ENCODE assay signal across 14 mouse cellular contexts in the genomic region with DNA sequence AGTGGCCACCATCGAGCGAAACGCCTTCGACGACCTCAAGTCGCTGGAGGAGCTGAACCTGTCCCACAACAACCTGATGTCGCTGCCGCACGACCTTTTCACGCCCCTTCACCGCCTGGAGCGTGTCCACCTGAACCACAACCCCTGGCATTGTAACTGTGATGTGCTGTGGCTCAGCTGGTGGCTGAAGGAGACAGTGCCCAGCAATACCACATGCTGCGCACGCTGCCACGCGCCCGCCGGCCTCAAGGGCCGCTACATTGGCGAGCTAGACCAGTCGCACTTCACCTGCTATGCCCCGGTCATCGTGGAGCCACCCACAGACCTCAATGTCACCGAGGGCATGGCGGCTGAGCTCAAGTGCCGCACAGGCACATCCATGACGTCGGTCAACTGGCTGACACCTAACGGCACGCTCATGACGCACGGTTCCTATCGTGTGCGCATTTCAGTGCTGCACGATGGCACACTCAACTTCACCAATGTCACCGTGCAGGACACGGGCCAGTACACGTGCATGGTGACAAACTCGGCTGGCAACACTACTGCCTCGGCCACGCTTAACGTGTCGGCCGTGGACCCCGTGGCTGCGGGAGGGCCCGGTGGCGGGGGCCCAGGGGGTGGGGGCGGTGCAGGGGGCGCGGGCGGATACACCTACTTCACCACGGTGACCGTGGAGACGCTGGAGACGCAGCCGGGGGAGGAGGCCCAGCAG. TPM values are rescaled to one million over a fixed set of nuclear protein-coding genes. Genes with fewer than 3 reads are reported as not detected.
DNase-seq lines count a peak whose midpoint lies in the region; ATAC-seq lines count a peak whose summit lies in the region.
"Had no signal": no experiment of that assay in that cellular context is flagged by ENCODE, and none has a peak within 500 bp of the region (broad histone marks: within the 10 kb centered on the region; RNA-seq: fewer than 3 reads in every experiment).

No protein-coding gene starts in this region.

- H3K36me3 ChIP-seq in heart, embryonic 12.5 days, result peaks cover 17% of the 10 kb centered on the region
- H3K36me3 ChIP-seq in midbrain, embryonic 10.5 days, result peaks cover 79% of the 10 kb centered on the region
- H3K36me3 ChIP-seq in midbrain, embryonic 14.5 days (ENCODE audit: control insufficient read depth, insufficient read depth, low read length), result peaks cover 79% of the 10 kb centered on the region
- no peaks in the 10 kb centered on the region for H3K36me3 ChIP-seq in limb, embryonic 11.5 days (ENCODE audit: control insufficient read depth, insufficient read depth, low read length)
- H3K36me3 ChIP-seq in intestine, embryonic 16.5 days (ENCODE audit: control insufficient read depth, insufficient read depth, low read length), result no peaks in the 10 kb centered on the region

- H3K9ac ChIP-seq in heart, embryonic 12.5 days, result no peak overlapping the region
- H3K9ac ChIP-seq in midbrain, embryonic 14.5 days (replicated peaks; ENCODE audit: low read length), result no peak overlapping the region
- no peak overlapping the region; the same call in 1 of the 2 replicates for H3K9ac ChIP-seq in limb, embryonic 11.5 days (ENCODE audit: low read length)
- H3K9ac ChIP-seq in intestine, embryonic 16.5 days (ENCODE audit: low read depth, low read length), result no peak overlapping the region

- no peak overlapping the region for H3K27ac ChIP-seq in heart, embryonic 12.5 days (ENCODE audit: poor library complexity, severe bottlenecking)
- no peak overlapping the region for H3K27ac ChIP-seq in midbrain, embryonic 10.5 days (replicated peaks)
- H3K27ac ChIP-seq in midbrain, embryonic 14.5 days (replicated peaks; ENCODE audit: low read depth, low read length), result no peak overlapping the region
- no peak overlapping the region for H3K27ac ChIP-seq in limb, embryonic 11.5 days (replicated peaks; ENCODE audit: low read depth, low read length)
- no peak overlapping the region for H3K27ac ChIP-seq in intestine, embryonic 16.5 days (ENCODE audit: low read length)

- H3K4me1 ChIP-seq in heart, embryonic 12.5 days (replicated peaks), result peaks cover 29% of the 10 kb centered on the region
- H3K4me1 ChIP-seq in midbrain, embryonic 10.5 days, result peaks cover 44% of the 10 kb centered on the region
- peaks cover 23% of the 10 kb centered on the region for H3K4me1 ChIP-seq in midbrain, embryonic 14.5 days (ENCODE audit: control insufficient read depth, insufficient read depth, low read length)
- no peaks in the 10 kb centered on the region for H3K4me1 ChIP-seq in limb, embryonic 11.5 days (ENCODE audit: control insufficient read depth, insufficient read depth, low read length)
- peaks cover 12% of the 10 kb centered on the region for H3K4me1 ChIP-seq in intestine, embryonic 16.5 days (ENCODE audit: control insufficient read depth, insufficient read depth, low read length)

- ATAC-seq in heart, embryonic 12.5 days (ENCODE audit: insufficient number of reproducible peaks, low FRiP score), result no peak
- no peak for ATAC-seq in midbrain, embryonic 14.5 days (ENCODE audit: low FRiP score, low TSS enrichment)
- no peak for ATAC-seq in limb, embryonic 11.5 days (ENCODE audit: insufficient number of reproducible peaks, low FRiP score, low TSS enrichment, low read depth)
- ATAC-seq in intestine, embryonic 16.5 days, result no peak
- ATAC-seq: activated CD4-positive, CD25-positive, alpha-beta regulatory T cell, adult 4 months had no signal

- peak overlapping the region; percentile 61 for H3K4me2 ChIP-seq in heart, embryonic 12.5 days
- no peak overlapping the region for H3K4me2 ChIP-seq in midbrain, embryonic 14.5 days (ENCODE audit: low read length)
- peak overlapping the region; percentile 50; the same call in 1 of the 2 replicates for H3K4me2 ChIP-seq in limb, embryonic 11.5 days (ENCODE audit: low read depth, severe bottlenecking)
- H3K4me2 ChIP-seq in intestine, embryonic 16.5 days (ENCODE audit: low read depth, low read length), result no peak overlapping the region

- DNase-seq in heart, adult 18-20 months, result no peak
- DNase-seq in midbrain, embryonic 10.5 days (ENCODE audit: low spot score), result peak; percentile 14
- DNase-seq in midbrain, embryonic 14.5 days, result no peak
- peak; percentile 13 for DNase-seq in brain, adult 2 months (ENCODE audit: low read depth, low spot score)
- no peak for DNase-seq in limb, embryonic 11.5 days (ENCODE audit: low spot score)
- no peak for DNase-seq in ovary, adult 18-20 months (ENCODE audit: low spot score)
- DNase-seq: lung, postnatal 10 days; thymus, adult 2 months had no signal

- no peaks in the 10 kb centered on the region for H3K9me3 ChIP-seq in heart, embryonic 12.5 days (replicated peaks)
- peaks cover 6% of the 10 kb centered on the region; the same call in 1 of the 2 replicates for H3K9me3 ChIP-seq in midbrain, embryonic 10.5 days (replicated peaks)
- H3K9me3 ChIP-seq in midbrain, embryonic 14.5 days (ENCODE audit: control insufficient read depth, low read length), result no peaks in the 10 kb centered on the region
- H3K9me3 ChIP-seq in limb, embryonic 11.5 days (ENCODE audit: control insufficient read depth, low read length), result no peaks in the 10 kb centered on the region; the same call in 1 of the 2 replicates
- H3K9me3 ChIP-seq in intestine, embryonic 16.5 days (ENCODE audit: control insufficient read depth, low read length), result no peaks in the 10 kb centered on the region

- H3K4me3 ChIP-seq in heart, embryonic 12.5 days, result 0 out of 2 replicates have a peak overlapping the region, but pooled peaks have one; percentile 29
- 0 out of 2 replicates have a peak overlapping the region, but pooled peaks have one; percentile 32 for H3K4me3 ChIP-seq in midbrain, embryonic 10.5 days
- no peak overlapping the region for H3K4me3 ChIP-seq in midbrain, embryonic 14.5 days (replicated peaks; ENCODE audit: low read depth, low read length)
- peak overlapping the region; percentile 24 for H3K4me3 ChIP-seq in limb, embryonic 11.5 days (ENCODE audit: low read depth, low read length)
- no peak overlapping the region for H3K4me3 ChIP-seq in intestine, embryonic 16.5 days (ENCODE audit: low read length)
- H3K4me3 ChIP-seq: myocyte had no signal

- WGBS in heart, embryonic 12.5 days, result 63% methylated on average over 53 of the region's 57 CpGs
- 73% methylated on average over 57 of the region's 57 CpGs for WGBS in midbrain, embryonic 10.5 days
- 79% methylated on average over 57 of the region's 57 CpGs for WGBS in midbrain, embryonic 14.5 days
- WGBS in limb, embryonic 11.5 days, result 48% methylated on average over 57 of the region's 57 CpGs
- WGBS in intestine, embryonic 16.5 days, result 43% methylated on average over 57 of the region's 57 CpGs

- peaks cover 54% of the 10 kb centered on the region for H3K27me3 ChIP-seq in heart, embryonic 12.5 days (replicated peaks)
- peaks cover 55% of the 10 kb centered on the region for H3K27me3 ChIP-seq in midbrain, embryonic 10.5 days (ENCODE audit: low read depth, poor library complexity, severe bottlenecking)
- no peaks in the 10 kb centered on the region for H3K27me3 ChIP-seq in midbrain, embryonic 14.5 days (ENCODE audit: control insufficient read depth, insufficient read depth, low read length)
- peaks cover 58% of the 10 kb centered on the region for H3K27me3 ChIP-seq in limb, embryonic 11.5 days (ENCODE audit: control insufficient read depth, insufficient read depth, low read length)
- peaks cover 40% of the 10 kb centered on the region for H3K27me3 ChIP-seq in intestine, embryonic 16.5 days (replicated peaks; ENCODE audit: control insufficient read depth, insufficient read depth, low read length)

RNA-seq across cellular contexts. Expression of a gene that starts 3.5 kb away (rescaled TPM):
- 0.46 and 1.5 TPM in 2 replicates for polyA plus RNA-seq in heart, embryonic 12.5 days (2016; fragmentation: Nextera tagmentation; extraction: Ambion mirVana)
- 1 to 10 TPM in 1 of 2 experiments, under 1 TPM in 1; 0.41 to 1.4 TPM for total RNA-seq in heart, adult 18-20 months (2021)
- 0.99 and 2.0 TPM in 2 replicates for polyA plus RNA-seq in midbrain, embryonic 10.5 days (2016; fragmentation: Nextera tagmentation; extraction: Ambion mirVana)
- polyA plus RNA-seq in midbrain, embryonic 14.5 days (2014; fragmentation: Nextera tagmentation; extraction: Ambion mirVana), result 8.6 and 8.9 TPM in 2 replicates
- polyA plus RNA-seq in limb, embryonic 11.5 days (2014; fragmentation: Nextera tagmentation; extraction: Ambion mirVana), result 0.60 TPM in 1 of 2 replicates, not detected in the other
- polyA plus RNA-seq in intestine, embryonic 16.5 days (2015; fragmentation: Nextera tagmentation; extraction: Ambion mirVana), result 2.3 and 2.4 TPM in 2 replicates
- total RNA-seq: CH12.LX; gastrocnemius, postnatal 4 days had no signal
- polyA plus RNA-seq: activated CD4-positive, CD25-positive, alpha-beta regulatory T cell, adult 4 months; myocyte had no signal

RNA-seq across cellular contexts. Expression of a gene that starts 6.1 kb away (rescaled TPM):
- polyA plus RNA-seq in heart, embryonic 12.5 days (2016; fragmentation: Nextera tagmentation; extraction: Ambion mirVana), result 141 and 145 TPM in 2 replicates
- total RNA-seq in heart, adult 18-20 months (2021), result 100 to 1,000 TPM in 1 of 2 experiments, 10 to 100 TPM in 1; 98.6 to 108 TPM
- 71.6 and 76.8 TPM in 2 replicates for polyA plus RNA-seq in midbrain, embryonic 10.5 days (2016; fragmentation: Nextera tagmentation; extraction: Ambion mirVana)
- polyA plus RNA-seq in midbrain, embryonic 14.5 days (2014; fragmentation: Nextera tagmentation; extraction: Ambion mirVana), result 27.9 and 32.5 TPM in 2 replicates
- 64.4 and 65.4 TPM in 2 replicates for polyA plus RNA-seq in limb, embryonic 11.5 days (2014; fragmentation: Nextera tagmentation; extraction: Ambion mirVana)
- 83.5 and 86.3 TPM in 2 replicates for polyA plus RNA-seq in intestine, embryonic 16.5 days (2015; fragmentation: Nextera tagmentation; extraction: Ambion mirVana)

RNA-seq across cellular contexts. Expression of a gene that starts 32.8 kb away (rescaled TPM):
- 2.3 and 2.4 TPM in 2 replicates for polyA plus RNA-seq in heart, embryonic 12.5 days (2016; fragmentation: Nextera tagmentation; extraction: Ambion mirVana)
- 10 to 100 TPM; 31.2 to 66.0 TPM for total RNA-seq in heart, adult 18-20 months (2021)
- polyA plus RNA-seq in midbrain, embryonic 10.5 days (2016; fragmentation: Nextera tagmentation; extraction: Ambion mirVana), result 2.4 and 3.5 TPM in 2 replicates
- polyA plus RNA-seq in midbrain, embryonic 14.5 days (2014; fragmentation: Nextera tagmentation; extraction: Ambion mirVana), result 28.4 and 39.0 TPM in 2 replicates
- 0.51 and 0.60 TPM in 2 replicates for polyA plus RNA-seq in limb, embryonic 11.5 days (2014; fragmentation: Nextera tagmentation; extraction: Ambion mirVana)
- polyA plus RNA-seq in intestine, embryonic 16.5 days (2015; fragmentation: Nextera tagmentation; extraction: Ambion mirVana), result 0.31 and 0.43 TPM in 2 replicates
- polyA plus RNA-seq: activated CD4-positive, CD25-positive, alpha-beta regulatory T cell, adult 4 months; myocyte had no signal

RNA-seq across cellular contexts. Expression of a gene that starts 34.7 kb away (rescaled TPM):
- 111 and 114 TPM in 2 replicates for polyA plus RNA-seq in heart, embryonic 12.5 days (2016; fragmentation: Nextera tagmentation; extraction: Ambion mirVana)
- total RNA-seq in heart, adult 18-20 months (2021), result 10 to 100 TPM; 79.6 to 85.6 TPM
- 104 and 108 TPM in 2 replicates for polyA plus RNA-seq in midbrain, embryonic 10.5 days (2016; fragmentation: Nextera tagmentation; extraction: Ambion mirVana)
- 152 and 163 TPM in 2 replicates for polyA plus RNA-seq in midbrain, embryonic 14.5 days (2014; fragmentation: Nextera tagmentation; extraction: Ambion mirVana)
- 83.0 and 85.8 TPM in 2 replicates for polyA plus RNA-seq in limb, embryonic 11.5 days (2014; fragmentation: Nextera tagmentation; extraction: Ambion mirVana)
- polyA plus RNA-seq in intestine, embryonic 16.5 days (2015; fragmentation: Nextera tagmentation; extraction: Ambion mirVana), result 77.2 and 87.0 TPM in 2 replicates

RNA-seq across cellular contexts. Expression of a gene that starts 34.7 kb away (rescaled TPM):
- 10.1 and 12.7 TPM in 2 replicates for polyA plus RNA-seq in heart, embryonic 12.5 days (2016; fragmentation: Nextera tagmentation; extraction: Ambion mirVana)
- total RNA-seq in heart, adult 18-20 months (2021), result 1 to 10 TPM; 1.6 to 4.3 TPM
- polyA plus RNA-seq in midbrain, embryonic 10.5 days (2016; fragmentation: Nextera tagmentation; extraction: Ambion mirVana), result 20.5 and 27.6 TPM in 2 replicates
- polyA plus RNA-seq in midbrain, embryonic 14.5 days (2014; fragmentation: Nextera tagmentation; extraction: Ambion mirVana), result 26.8 and 28.6 TPM in 2 replicates
- polyA plus RNA-seq in limb, embryonic 11.5 days (2014; fragmentation: Nextera tagmentation; extraction: Ambion mirVana), result 13.2 and 15.0 TPM in 2 replicates
- polyA plus RNA-seq in intestine, embryonic 16.5 days (2015; fragmentation: Nextera tagmentation; extraction: Ambion mirVana), result 5.9 and 6.2 TPM in 2 replicates

Comparison
In these comparisons a context has a peak if more than half of its experiments do, and no peak if none do; other contexts are left out.
1. H3K4me3 ChIP-seq: peak in heart, embryonic 12.5 days (single experiment), midbrain, embryonic 10.5 days (single experiment) and limb, embryonic 11.5 days (single experiment); none in midbrain, embryonic 14.5 days (single experiment) and intestine, embryonic 16.5 days (single experiment).
2. DNase-seq: peak in midbrain, embryonic 10.5 days (single experiment) and brain, adult 2 months (single experiment); none in heart, adult 18-20 months (0 of 2), midbrain, embryonic 14.5 days (single experiment), limb, embryonic 11.5 days (single experiment) and ovary, adult 18-20 months (single experiment).
3. H3K4me2 ChIP-seq: peak in heart, embryonic 12.5 days (single experiment) and limb, embryonic 11.5 days (single experiment); none in midbrain, embryonic 14.5 days (single experiment) and intestine, embryonic 16.5 days (single experiment).